Mouse (Mus musculus) layer of hippocampus, postnatal 25 days (tissue): ENCODE results near the gene Pigg. TPM values are rescaled to one million over a fixed set of nuclear protein-coding genes. Genes with fewer than 3 reads are reported as not detected.
A peak's percentile ranks its signal among the peaks of the same experiment; 100 is the strongest.
"Not testable (repeated sequence)": the region's sequence is repeated elsewhere in the genome, so short reads cannot be mapped to it uniquely, and the experiment has no call there.

ENCODE experiments used
- DNase-seq, 2 experiments: peaks; one replicate each; pipeline ENCODE4 v3.0.0; 2022; ENCODE audit warnings: mixed read lengths in 2 of 2, low spot score in 1 of 2; ENCODE audit errors: extremely low spot score in 1 of 2
- total RNA-seq, 2 experiments: library from RNA; stranded (reverse); gene quantifications; 2 replicates each; pipeline ENCODE4 v1.2.3; 2021

Pigg gene
- total RNA-seq = 10 to 100 TPM; 10.9 to 11.5 TPM

GRCm38 (mm10) chr5:108312224-108313064 lies at the start of gene Pigg:
TSS of gene Pigg (plus strand) at chr5:108312609.
- DNase-seq = peak; percentile 92 to 96

- peak; percentile 17 to 40 for DNase-seq
Observed at GRCm38 (mm10) chr5:108262722-108263121, 49.7 kb upstream of the Pigg start.

- not testable (repeated sequence) for DNase-seq
Observed at GRCm38 (mm10) chr5:108263785-108264184, 48.6 kb upstream of the Pigg start.

- DNase-seq = no peak
Observed at GRCm38 (mm10) chr5:108266990-108267389, 45.4 kb upstream of the Pigg start.

- peak; percentile 79 to 82 for DNase-seq
Observed at GRCm38 (mm10) chr5:108268127-108269062, 44.0 kb upstream of the Pigg start, which contains the start of gene Dr1. TSS of gene Dr1 (plus strand) at chr5:108268897.

- DNase-seq = peak in 1 of 2 experiments; percentile 15
Observed at GRCm38 (mm10) chr5:108269063-108269810, 43.2 kb upstream of the Pigg start.

GRCm38 (mm10) chr5:108269811-108270151 lies 42.6 kb upstream of the Pigg start:
- DNase-seq = no peak

GRCm38 (mm10) chr5:108270415-108270814 lies 42.0 kb upstream of the Pigg start:
- no peak for DNase-seq

- not testable (repeated sequence) for DNase-seq
Observed at GRCm38 (mm10) chr5:108271345-108271744, 41.1 kb upstream of the Pigg start.

GRCm38 (mm10) chr5:108286957-108287356 lies 25.5 kb upstream of the Pigg start:
- DNase-seq = no peak

GRCm38 (mm10) chr5:108301567-108301966 lies 10.8 kb upstream of the Pigg start:
- no peak for DNase-seq

- DNase-seq = no peak
Observed at GRCm38 (mm10) chr5:108313065-108313860, 854 bp downstream of the Pigg start.

- no peak for DNase-seq
Observed at GRCm38 (mm10) chr5:108331051-108331450, 18.6 kb downstream of the Pigg start.

GRCm38 (mm10) chr5:108337385-108337784 lies 25.0 kb downstream of the Pigg start:
- DNase-seq = no peak

GRCm38 (mm10) chr5:108338049-108338448 lies 25.6 kb downstream of the Pigg start:
- no peak for DNase-seq

- no peak for DNase-seq
Observed at GRCm38 (mm10) chr5:108343680-108344170, 31.3 kb downstream of the Pigg start.

- no peak for DNase-seq
Observed at GRCm38 (mm10) chr5:108345313-108346071, 33.1 kb downstream of the Pigg start.

GRCm38 (mm10) chr5:108347843-108348242 lies 35.4 kb downstream of the Pigg start:
- no peak for DNase-seq
